Mouse (Mus musculus): ENCODE data around the gene Prss42. TPM values are rescaled to one million over a fixed set of nuclear protein-coding genes. Genes with fewer than 3 reads are reported as not detected.
A peak's percentile ranks its signal among the peaks of the same experiment; 100 is the strongest.

The Prss42 gene
- polyA plus RNA-seq, 1 experiment, result not detected

DNA sequence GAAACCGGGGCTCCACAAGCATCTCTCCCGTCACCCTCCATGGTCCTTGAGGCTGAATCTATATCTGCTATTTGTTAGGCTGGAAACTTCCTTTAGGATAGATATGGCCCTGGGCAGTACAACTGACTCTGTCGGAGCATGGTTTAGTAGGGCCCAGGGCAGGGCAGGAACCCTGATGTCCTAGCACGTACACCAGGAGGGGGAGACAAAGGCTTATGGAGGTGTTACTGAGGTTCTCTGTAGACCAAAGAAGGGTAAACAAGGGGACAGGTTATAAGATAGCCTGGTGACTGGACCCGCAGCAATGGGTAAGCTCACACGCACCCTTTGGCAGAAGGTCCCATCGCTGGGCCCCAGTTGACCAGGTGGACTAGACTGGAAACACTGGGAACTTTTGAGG lies 19.4 kb upstream of the Prss42 start:
- no peaks in the 10 kb centered on the region for H3K36me3 ChIP-seq (ENCODE audit: control insufficient read depth, insufficient read depth)
- peaks cover 22% of the 10 kb centered on the region for H3K27me3 ChIP-seq (ENCODE audit: control insufficient read depth, insufficient read depth, insufficient read length)
- TF ChIP-seq CEBPB (IDR thresholded peaks at IDR 0.05; ENCODE audit: low read depth) (no peak), MAX (IDR thresholded peaks at IDR 0.05) (no peak), CTCF (IDR thresholded peaks at IDR 0.05; ENCODE audit: control insufficient read depth, insufficient read depth, insufficient read length) (no peak), MYOG (IDR thresholded peaks at IDR 0.05; ENCODE audit: control insufficient read depth, extremely low read depth, insufficient read length) (no peak), MYOD1 (IDR thresholded peaks at IDR 0.05; ENCODE audit: control insufficient read depth, insufficient read length, low read depth) (no peak), USF1 (IDR thresholded peaks at IDR 0.05; ENCODE audit: low read depth) (no peak), FOSL1 (IDR thresholded peaks at IDR 0.05; ENCODE audit: insufficient read depth, low read length, poor library complexity, severe bottlenecking) (no peak)
- H3K4me3 ChIP-seq (ENCODE audit: insufficient read depth, poor library complexity, severe bottlenecking), result no peak overlapping the region
- H3ac ChIP-seq (ENCODE audit: control insufficient read depth, insufficient read length, low read depth), result no peak overlapping the region
- H3K79me2 ChIP-seq (ENCODE audit: control insufficient read depth, insufficient read depth), result no peaks in the 10 kb centered on the region
- no peaks in the 10 kb centered on the region for H3K79me3 ChIP-seq (ENCODE audit: low read depth)

DNA sequence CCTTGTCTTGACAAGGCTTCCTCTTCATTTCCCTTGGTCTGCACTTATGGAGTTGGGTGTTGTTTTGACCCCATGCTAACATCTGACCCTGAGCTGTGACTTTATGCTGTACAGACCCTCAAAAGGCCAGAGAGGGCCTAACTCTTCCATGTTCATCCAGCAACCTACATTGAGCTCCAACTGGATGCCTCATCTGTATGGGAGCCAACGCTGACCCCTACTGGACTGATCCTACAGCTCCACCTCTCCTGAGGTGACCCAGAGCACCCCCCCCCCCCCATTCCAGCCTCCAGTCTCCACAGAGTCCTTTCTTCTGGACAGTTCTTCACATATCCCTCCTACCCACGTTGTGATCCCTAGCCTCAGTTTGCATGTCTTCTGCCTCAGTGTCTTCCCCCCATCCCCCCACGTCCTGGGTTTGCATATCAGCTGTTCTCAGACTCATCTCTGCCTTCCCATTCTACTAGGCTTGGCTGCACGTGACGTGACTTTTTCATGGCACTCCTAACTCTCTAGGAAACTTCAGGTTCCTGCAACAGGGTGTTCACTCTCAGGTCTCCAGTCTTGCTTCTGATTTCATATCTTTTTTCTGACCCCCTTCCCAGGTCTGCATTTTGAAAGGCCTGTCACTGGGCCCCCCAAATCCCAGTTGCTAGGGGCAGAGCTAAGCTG lies 18.6 kb upstream of the Prss42 start:
- Histone ChIP-seq H3K27me3 (ENCODE audit: control insufficient read depth, insufficient read depth, insufficient read length) (peaks cover 20% of the 10 kb centered on the region), H3K79me3 (ENCODE audit: low read depth) (no peaks in the 10 kb centered on the region), H3K4me3 (ENCODE audit: insufficient read depth, poor library complexity, severe bottlenecking) (no peak overlapping the region), H3ac (ENCODE audit: control insufficient read depth, insufficient read length, low read depth) (no peak overlapping the region), H3K79me2 (ENCODE audit: control insufficient read depth, insufficient read depth) (no peaks in the 10 kb centered on the region), H3K36me3 (ENCODE audit: control insufficient read depth, insufficient read depth) (no peaks in the 10 kb centered on the region)
- TF ChIP-seq CEBPB (IDR thresholded peaks at IDR 0.05; ENCODE audit: low read depth), result no peak
- TF ChIP-seq CTCF (IDR thresholded peaks at IDR 0.05; ENCODE audit: control insufficient read depth, insufficient read depth, insufficient read length), result no peak
- no peak for TF ChIP-seq MYOD1 (IDR thresholded peaks at IDR 0.05; ENCODE audit: control insufficient read depth, insufficient read length, low read depth)
- TF ChIP-seq MAX (IDR thresholded peaks at IDR 0.05), result no peak
- no peak for TF ChIP-seq USF1 (IDR thresholded peaks at IDR 0.05; ENCODE audit: low read depth)

DNA sequence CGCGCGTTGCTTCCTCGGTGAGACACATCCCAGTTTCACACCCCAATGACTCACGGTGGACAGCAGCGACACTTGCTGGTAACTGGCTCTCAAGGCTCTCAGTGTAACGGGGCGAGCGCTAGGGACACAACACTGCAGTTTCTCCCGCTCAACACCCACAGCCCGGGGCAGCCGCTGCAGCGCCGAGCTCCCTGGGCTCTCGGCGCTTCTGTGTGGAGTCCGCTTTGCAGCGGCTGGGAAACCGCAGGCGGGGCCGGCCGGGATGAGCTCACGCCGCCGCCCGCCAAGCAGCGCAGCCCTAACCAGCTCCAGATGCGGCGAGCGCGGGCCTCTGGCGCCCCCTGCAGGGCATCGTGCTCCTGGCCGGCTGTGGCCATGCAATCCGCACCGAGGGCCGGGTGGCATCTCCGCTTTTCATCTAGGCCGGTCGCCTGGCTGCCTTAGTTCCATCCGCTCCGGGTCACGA lies 16.7 kb upstream of the Prss42 start:
- Histone ChIP-seq H3K27me3 (ENCODE audit: control insufficient read depth, insufficient read depth, insufficient read length) (peaks cover 6% of the 10 kb centered on the region), H3ac (ENCODE audit: control insufficient read depth, insufficient read length, low read depth) (peak overlapping the region; percentile 72), H3K79me2 (ENCODE audit: control insufficient read depth, insufficient read depth) (no peaks in the 10 kb centered on the region), H3K79me3 (ENCODE audit: low read depth) (no peaks in the 10 kb centered on the region), H3K4me3 (ENCODE audit: insufficient read depth, poor library complexity, severe bottlenecking) (peak overlapping the region; percentile 21), H3K36me3 (ENCODE audit: control insufficient read depth, insufficient read depth) (no peaks in the 10 kb centered on the region)
- TF ChIP-seq FOSL1 (IDR thresholded peaks at IDR 0.05; ENCODE audit: insufficient read depth, low read length, poor library complexity, severe bottlenecking) (no peak), MYOG (IDR thresholded peaks at IDR 0.05; ENCODE audit: control insufficient read depth, extremely low read depth, insufficient read length) (no peak), CTCF (IDR thresholded peaks at IDR 0.05; ENCODE audit: control insufficient read depth, insufficient read depth, insufficient read length) (peak; percentile 96)

DNA sequence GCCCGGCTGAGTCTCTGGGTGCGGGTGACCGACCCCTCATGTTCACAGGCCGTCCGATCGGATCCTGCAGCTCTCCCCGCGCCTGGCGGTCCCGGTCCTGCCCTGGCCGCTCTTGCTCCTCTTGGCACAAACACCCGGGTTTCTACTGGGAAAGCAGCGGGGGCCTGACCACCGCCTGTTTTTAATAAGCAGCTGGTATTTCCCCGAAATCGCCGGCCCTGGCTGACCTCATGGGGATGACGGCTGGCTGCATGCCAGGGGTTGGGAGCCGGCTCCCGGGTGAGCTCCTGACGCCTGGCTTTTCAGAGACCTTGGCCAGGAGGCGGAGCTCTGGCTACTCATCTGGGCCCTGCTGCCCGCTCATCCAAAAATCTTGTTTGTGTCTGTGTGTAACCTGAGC lies 16.2 kb upstream of the Prss42 start:
- Histone ChIP-seq H3K4me3 (ENCODE audit: insufficient read depth, poor library complexity, severe bottlenecking) (peak overlapping the region; percentile 21), H3K36me3 (ENCODE audit: control insufficient read depth, insufficient read depth) (no peaks in the 10 kb centered on the region), H3K79me3 (ENCODE audit: low read depth) (no peaks in the 10 kb centered on the region), H3K79me2 (ENCODE audit: control insufficient read depth, insufficient read depth) (no peaks in the 10 kb centered on the region), H3K27me3 (ENCODE audit: control insufficient read depth, insufficient read depth, insufficient read length) (peaks cover 4% of the 10 kb centered on the region), H3ac (ENCODE audit: control insufficient read depth, insufficient read length, low read depth) (peak overlapping the region; percentile 72)
- TF ChIP-seq CTCF (IDR thresholded peaks at IDR 0.05; ENCODE audit: control insufficient read depth, insufficient read depth, insufficient read length) (no peak), USF1 (IDR thresholded peaks at IDR 0.05; ENCODE audit: low read depth) (no peak), CEBPB (IDR thresholded peaks at IDR 0.05; ENCODE audit: low read depth) (no peak), MYOG (IDR thresholded peaks at IDR 0.05; ENCODE audit: control insufficient read depth, extremely low read depth, insufficient read length) (no peak), MAX (IDR thresholded peaks at IDR 0.05) (no peak), FOSL1 (IDR thresholded peaks at IDR 0.05; ENCODE audit: insufficient read depth, low read length, poor library complexity, severe bottlenecking) (no peak), MYOD1 (IDR thresholded peaks at IDR 0.05; ENCODE audit: control insufficient read depth, insufficient read length, low read depth) (no peak)

DNA sequence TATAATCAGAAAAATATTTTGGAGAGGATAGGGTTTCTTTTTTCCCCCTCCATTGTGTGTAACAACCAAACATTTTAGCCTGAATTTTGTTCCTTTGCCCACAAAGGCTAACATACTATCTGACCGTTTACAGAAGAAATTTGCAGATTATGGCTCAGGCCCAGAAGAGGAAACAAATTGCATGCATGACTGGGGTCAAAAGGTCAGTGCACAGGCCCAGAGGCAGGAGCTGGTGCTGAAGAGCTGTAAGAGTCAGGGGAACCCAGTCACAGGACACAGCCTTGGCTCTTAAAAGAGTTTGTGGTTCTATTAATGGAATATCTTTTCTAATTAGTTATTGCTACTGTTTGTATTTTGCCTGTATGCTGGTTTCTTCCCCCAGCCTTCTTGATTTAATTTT lies 14.4 kb upstream of the Prss42 start:
- H3K79me2 ChIP-seq (ENCODE audit: control insufficient read depth, insufficient read depth), result no peaks in the 10 kb centered on the region
- no peaks in the 10 kb centered on the region for H3K36me3 ChIP-seq (ENCODE audit: control insufficient read depth, insufficient read depth)
- H3ac ChIP-seq (ENCODE audit: control insufficient read depth, insufficient read length, low read depth), result no peak overlapping the region
- H3K27me3 ChIP-seq (ENCODE audit: control insufficient read depth, insufficient read depth, insufficient read length), result no peaks in the 10 kb centered on the region
- no peaks in the 10 kb centered on the region for H3K79me3 ChIP-seq (ENCODE audit: low read depth)
- H3K4me3 ChIP-seq (ENCODE audit: insufficient read depth, poor library complexity, severe bottlenecking), result no peak overlapping the region
- no peak for TF ChIP-seq CTCF (IDR thresholded peaks at IDR 0.05; ENCODE audit: control insufficient read depth, insufficient read depth, insufficient read length)

DNA sequence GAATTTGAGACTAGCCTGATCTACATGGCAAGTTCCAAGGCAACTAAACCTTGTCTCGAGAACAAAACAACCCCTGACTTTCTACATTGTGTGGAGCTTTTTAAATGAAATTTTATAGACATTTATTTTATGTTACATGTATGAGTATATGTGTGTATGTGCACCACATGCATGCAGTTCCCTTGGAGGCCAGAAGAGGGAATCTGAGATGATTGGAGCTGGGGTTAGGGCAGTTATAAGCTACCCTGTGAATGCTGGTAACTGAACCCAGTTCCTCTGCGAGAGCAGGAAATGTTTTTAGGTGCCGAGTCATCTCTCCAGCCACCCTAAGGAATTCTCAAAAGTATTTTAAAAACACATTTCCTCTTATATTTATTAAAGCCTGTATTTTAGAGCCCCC lies 9.8 kb upstream of the Prss42 start:
- H3ac ChIP-seq (ENCODE audit: control insufficient read depth, insufficient read length, low read depth), result no peak overlapping the region
- no peaks in the 10 kb centered on the region for H3K79me3 ChIP-seq (ENCODE audit: low read depth)
- H3K27me3 ChIP-seq (ENCODE audit: control insufficient read depth, insufficient read depth, insufficient read length), result peaks cover 3% of the 10 kb centered on the region
- no peak for TF ChIP-seq MYOG (IDR thresholded peaks at IDR 0.05; ENCODE audit: control insufficient read depth, extremely low read depth, insufficient read length)
- TF ChIP-seq MAX (IDR thresholded peaks at IDR 0.05), result no peak
- no peak overlapping the region for H3K4me3 ChIP-seq (ENCODE audit: insufficient read depth, poor library complexity, severe bottlenecking)
- H3K79me2 ChIP-seq (ENCODE audit: control insufficient read depth, insufficient read depth), result no peaks in the 10 kb centered on the region
- H3K36me3 ChIP-seq (ENCODE audit: control insufficient read depth, insufficient read depth), result no peaks in the 10 kb centered on the region

Data from C2C12 (cell line).